Mouse (Mus musculus) kidney, postnatal 14 days (tissue): Measurements from ENCODE around the gene Tnfsf13.
"Not testable (repeated sequence)": the region's sequence is repeated elsewhere in the genome, so short reads cannot be mapped to it uniquely, and the experiment has no call there.

Source experiments
- DNase-seq: peaks from one replicate; pipeline ENCODE4 v3.0.0; 2022; ENCODE audit warnings: mixed read lengths

The Tnfsf13 gene

GRCm38 (mm10) chr11:69703814-69704612 is 18.4 kb upstream of the Tnfsf13 start:
- no peak for DNase-seq

GRCm38 (mm10) chr11:69703381-69703780 is 17.8 kb upstream of the Tnfsf13 start:
- DNase-seq = not testable (repeated sequence)

- DNase-seq = not testable (repeated sequence)
Observed at GRCm38 (mm10) chr11:69702886-69703285, 17.3 kb upstream of the Tnfsf13 start.

GRCm38 (mm10) chr11:69699595-69699994 is 14.0 kb upstream of the Tnfsf13 start:
- no peak for DNase-seq

- no peak for DNase-seq
Observed at GRCm38 (mm10) chr11:69698574-69698973, 13.0 kb upstream of the Tnfsf13 start.

- no peak for DNase-seq
Observed at GRCm38 (mm10) chr11:69697396-69697795, 11.8 kb upstream of the Tnfsf13 start.

- peak; percentile 89 for DNase-seq
Observed at GRCm38 (mm10) chr11:69695361-69696181, 10.0 kb upstream of the Tnfsf13 start, which contains the start of the genes Tnfsf12 and Tnfsfm13. TSS of gene Tnfsf12 (minus strand) at chr11:69695849. TSS of gene Tnfsfm13 (minus strand) at chr11:69696098.

GRCm38 (mm10) chr11:69695046-69695360 is 9.4 kb upstream of the Tnfsf13 start:
- no peak for DNase-seq

GRCm38 (mm10) chr11:69693421-69693965 is 7.9 kb upstream of the Tnfsf13 start:
- no peak for DNase-seq

GRCm38 (mm10) chr11:69692863-69693262 is 7.3 kb upstream of the Tnfsf13 start:
- peak; percentile 72 for DNase-seq

GRCm38 (mm10) chr11:69692196-69692811 is 6.7 kb upstream of the Tnfsf13 start:
- DNase-seq = no peak

GRCm38 (mm10) chr11:69689891-69690290 is 4.3 kb upstream of the Tnfsf13 start:
- no peak for DNase-seq

GRCm38 (mm10) chr11:69687061-69687460 is 1.5 kb upstream of the Tnfsf13 start:
- no peak for DNase-seq

- peak; percentile 85 for DNase-seq
Observed at GRCm38 (mm10) chr11:69686377-69686776, 793 bp upstream of the Tnfsf13 start.

- DNase-seq = no peak
Observed at GRCm38 (mm10) chr11:69684936-69685335, 648 bp downstream of the Tnfsf13 start.

GRCm38 (mm10) chr11:69684128-69684745 is 1.3 kb downstream of the Tnfsf13 start:
- no peak for DNase-seq

- DNase-seq = no peak
Observed at GRCm38 (mm10) chr11:69683576-69683975, 2.0 kb downstream of the Tnfsf13 start.

GRCm38 (mm10) chr11:69682840-69683533 is 2.6 kb downstream of the Tnfsf13 start:
- peak; percentile 93 for DNase-seq

GRCm38 (mm10) chr11:69682209-69682839 is 3.3 kb downstream of the Tnfsf13 start:
- DNase-seq = no peak

GRCm38 (mm10) chr11:69681314-69682208 is 4.0 kb downstream of the Tnfsf13 start, which contains the start of gene Senp3:
TSS of gene Senp3 (minus strand) at chr11:69682084.
- DNase-seq = peak; percentile 98
